Mouse (Mus musculus): Measurements from ENCODE around the gene Gm26602.
"Not testable (repeated sequence)": the region's sequence is repeated elsewhere in the genome, so short reads cannot be mapped to it uniquely, and the experiment has no call there.

The Gm26602 gene

GRCm38 (mm10) chr10:79910556-79910955 lies at the start of gene Gm26602:
Gene Gm26602 (plus strand): TSS chr10:79910856.
- DNase-seq: no peak

GRCm38 (mm10) chr10:79861230-79862048 lies 49.2 kb upstream of the Gm26602 start:
- no peak for DNase-seq

- no peak for DNase-seq
Measured at GRCm38 (mm10) chr10:79862049-79862788, 48.4 kb upstream of the Gm26602 start.

GRCm38 (mm10) chr10:79862925-79863324 lies 47.7 kb upstream of the Gm26602 start:
- DNase-seq: no peak

GRCm38 (mm10) chr10:79864351-79865188 lies 46.1 kb upstream of the Gm26602 start:
- no peak for DNase-seq

- DNase-seq: no peak
Measured at GRCm38 (mm10) chr10:79865189-79865601, 45.5 kb upstream of the Gm26602 start.

GRCm38 (mm10) chr10:79865801-79866295 lies 44.8 kb upstream of the Gm26602 start:
- DNase-seq: no peak

GRCm38 (mm10) chr10:79866601-79867000 lies 44.1 kb upstream of the Gm26602 start:
- no peak for DNase-seq

- no peak for DNase-seq
Measured at GRCm38 (mm10) chr10:79871845-79872244, 38.8 kb upstream of the Gm26602 start.

- no peak for DNase-seq
Measured at GRCm38 (mm10) chr10:79872862-79873261, 37.8 kb upstream of the Gm26602 start.

- DNase-seq: no peak
Measured at GRCm38 (mm10) chr10:79873313-79873712, 37.3 kb upstream of the Gm26602 start.

GRCm38 (mm10) chr10:79873715-79874289 lies 36.9 kb upstream of the Gm26602 start:
- no peak for DNase-seq

- no peak for DNase-seq
Measured at GRCm38 (mm10) chr10:79874290-79874862, 36.3 kb upstream of the Gm26602 start, which contains the start of the genes Prtn3 and Plppr3. Gene Prtn3 (plus strand): TSS chr10:79874476. Gene Plppr3 (minus strand): TSS chr10:79874634.

- no peak for DNase-seq
Measured at GRCm38 (mm10) chr10:79877174-79877573, 33.5 kb upstream of the Gm26602 start.

GRCm38 (mm10) chr10:79877757-79878156 lies 32.9 kb upstream of the Gm26602 start:
- peak; percentile 77 for DNase-seq

- no peak for DNase-seq
Measured at GRCm38 (mm10) chr10:79879527-79879926, 31.1 kb upstream of the Gm26602 start.

GRCm38 (mm10) chr10:79880721-79881120 lies 29.9 kb upstream of the Gm26602 start:
- no peak for DNase-seq

GRCm38 (mm10) chr10:79881981-79882380 lies 28.7 kb upstream of the Gm26602 start:
- peak; percentile 66 for DNase-seq

- DNase-seq: peak; percentile 92
Measured at GRCm38 (mm10) chr10:79883297-79884084, 27.2 kb upstream of the Gm26602 start.

- DNase-seq: peak; percentile 69
Measured at GRCm38 (mm10) chr10:79884446-79884845, 26.2 kb upstream of the Gm26602 start.

- not testable (repeated sequence) for DNase-seq
Measured at GRCm38 (mm10) chr10:79884938-79885337, 25.7 kb upstream of the Gm26602 start.

All from lung, postnatal 10 days (tissue).